Mouse (Mus musculus): ENCODE data around the gene Gm3625. TPM values are rescaled to one million over a fixed set of nuclear protein-coding genes. Genes with fewer than 3 reads are reported as not detected.

The Gm3625 gene
- polyA plus RNA-seq, 1 experiment from 2014 or later: not detected

GRCm38 (mm10) chr12:4593166-4593929 lies 621 bp upstream of the Gm3625 start:
- Histone ChIP-seq H3K4me2 (peak overlapping the region; percentile 85), H3K27me3 (no peaks in the 10 kb centered on the region), H3K36me3 (no peaks in the 10 kb centered on the region), H3K9ac (peak overlapping the region; percentile 58), H3K4me1 (peaks cover 13% of the 10 kb centered on the region), H3K4me3 (peak overlapping the region; percentile 78), H3K9me3 (no peaks in the 10 kb centered on the region), H3K27ac (peak overlapping the region; percentile 75)
- under 1% methylated on average over 72 of the region's 80 CpGs for WGBS
- peak; percentile 88; the same call in 1 of the 2 replicates for ATAC-seq (ENCODE audit: borderline replicate concordance, extremely low read depth, low FRiP score, low TSS enrichment)

- WGBS: 54% methylated on average over 6 of the region's 6 CpGs
Observed at GRCm38 (mm10) chr12:4592025-4592424, 702 bp downstream of the Gm3625 start.

GRCm38 (mm10) chr12:4588603-4589002 lies 4.1 kb downstream of the Gm3625 start:
- 57% methylated on average over 3 of the region's 3 CpGs for WGBS
- Histone ChIP-seq H3K36me3 (no peaks in the 10 kb centered on the region), H3K27me3 (no peaks in the 10 kb centered on the region), H3K9me3 (no peaks in the 10 kb centered on the region), H3K4me2 (no peak overlapping the region), H3K9ac (no peak overlapping the region), H3K27ac (no peak overlapping the region), H3K4me3 (no peak overlapping the region), H3K4me1 (peaks cover 6% of the 10 kb centered on the region)
- no peak for ATAC-seq (ENCODE audit: borderline replicate concordance, extremely low read depth, low FRiP score, low TSS enrichment)

More at GRCm38 (mm10) chr12:4592025-4592424, 702 bp downstream of the Gm3625 start:
- H3K36me3 ChIP-seq: no peaks in the 10 kb centered on the region
- H3K4me3 ChIP-seq: peak overlapping the region; percentile 78
- H3K27me3 ChIP-seq: no peaks in the 10 kb centered on the region
- no peaks in the 10 kb centered on the region for H3K9me3 ChIP-seq
- peak overlapping the region; percentile 85 for H3K4me2 ChIP-seq
- ATAC-seq (ENCODE audit: borderline replicate concordance, extremely low read depth, low FRiP score, low TSS enrichment): no peak
- no peak overlapping the region for H3K9ac ChIP-seq
- peaks cover 13% of the 10 kb centered on the region for H3K4me1 ChIP-seq
- no peak overlapping the region; the same call in 1 of the 2 replicates for H3K27ac ChIP-seq

GRCm38 (mm10) chr12:4587846-4588245 lies 4.9 kb downstream of the Gm3625 start:
- no peak for ATAC-seq (ENCODE audit: borderline replicate concordance, extremely low read depth, low FRiP score, low TSS enrichment)
- no peaks in the 10 kb centered on the region for H3K9me3 ChIP-seq
- no peak overlapping the region for H3K4me2 ChIP-seq
- peaks cover 5% of the 10 kb centered on the region for H3K4me1 ChIP-seq
- 67% methylated on average over 2 of the region's 2 CpGs for WGBS
- no peak overlapping the region for H3K27ac ChIP-seq
- no peak overlapping the region for H3K9ac ChIP-seq
- H3K4me3 ChIP-seq: no peak overlapping the region
- no peaks in the 10 kb centered on the region for H3K27me3 ChIP-seq
- H3K36me3 ChIP-seq: no peaks in the 10 kb centered on the region

- ATAC-seq (ENCODE audit: borderline replicate concordance, extremely low read depth, low FRiP score, low TSS enrichment): no peak
- no peak overlapping the region for H3K4me2 ChIP-seq
- H3K9ac ChIP-seq: no peak overlapping the region
- no peak overlapping the region for H3K27ac ChIP-seq
- H3K4me3 ChIP-seq: no peak overlapping the region
- H3K9me3 ChIP-seq: no peaks in the 10 kb centered on the region
- H3K4me1 ChIP-seq: no peaks in the 10 kb centered on the region
- no peaks in the 10 kb centered on the region for H3K36me3 ChIP-seq
- no peaks in the 10 kb centered on the region for H3K27me3 ChIP-seq
Observed at GRCm38 (mm10) chr12:4582326-4582725, 10.4 kb downstream of the Gm3625 start.

- 83% methylated on average over 4 of the region's 4 CpGs for WGBS
- no peak overlapping the region for H3K4me2 ChIP-seq
- no peaks in the 10 kb centered on the region for H3K36me3 ChIP-seq
- no peaks in the 10 kb centered on the region for H3K4me1 ChIP-seq
- H3K27ac ChIP-seq: no peak overlapping the region
- no peak overlapping the region for H3K9ac ChIP-seq
- no peaks in the 10 kb centered on the region for H3K27me3 ChIP-seq
- H3K9me3 ChIP-seq: no peaks in the 10 kb centered on the region
- no peak overlapping the region for H3K4me3 ChIP-seq
- no peak for ATAC-seq (ENCODE audit: borderline replicate concordance, extremely low read depth, low FRiP score, low TSS enrichment)
Observed at GRCm38 (mm10) chr12:4574065-4574464, 18.7 kb downstream of the Gm3625 start.

GRCm38 (mm10) chr12:4571864-4572263 lies 20.9 kb downstream of the Gm3625 start:
- H3K27ac ChIP-seq: no peak overlapping the region
- 23% methylated on average over 5 of the region's 5 CpGs for WGBS
- H3K27me3 ChIP-seq: no peaks in the 10 kb centered on the region
- H3K4me3 ChIP-seq: no peak overlapping the region
- no peaks in the 10 kb centered on the region for H3K36me3 ChIP-seq
- no peak overlapping the region for H3K4me2 ChIP-seq
- H3K9me3 ChIP-seq: no peaks in the 10 kb centered on the region
- H3K4me1 ChIP-seq: no peaks in the 10 kb centered on the region
- ATAC-seq (ENCODE audit: borderline replicate concordance, extremely low read depth, low FRiP score, low TSS enrichment): 0 out of 2 replicates have a peak, but pooled peaks have one; percentile 52
- H3K9ac ChIP-seq: no peak overlapping the region

GRCm38 (mm10) chr12:4558475-4559279 lies 34.0 kb downstream of the Gm3625 start:
- Histone ChIP-seq H3K36me3 (no peaks in the 10 kb centered on the region), H3K4me1 (peaks cover 16% of the 10 kb centered on the region), H3K27me3 (no peaks in the 10 kb centered on the region), H3K9ac (no peak overlapping the region), H3K4me2 (no peak overlapping the region), H3K27ac (peak overlapping the region; percentile 68), H3K9me3 (no peaks in the 10 kb centered on the region), H3K4me3 (no peak overlapping the region)
- WGBS: 32% methylated on average over 9 of the region's 9 CpGs
- peak; percentile 81 for ATAC-seq (ENCODE audit: borderline replicate concordance, extremely low read depth, low FRiP score, low TSS enrichment)

- no peak overlapping the region for H3K4me3 ChIP-seq
- WGBS: 91% methylated on average over 3 of the region's 3 CpGs
- no peaks in the 10 kb centered on the region for H3K36me3 ChIP-seq
- no peak overlapping the region for H3K4me2 ChIP-seq
- no peak overlapping the region for H3K27ac ChIP-seq
- no peak overlapping the region for H3K9ac ChIP-seq
- ATAC-seq (ENCODE audit: borderline replicate concordance, extremely low read depth, low FRiP score, low TSS enrichment): no peak
- H3K27me3 ChIP-seq: no peaks in the 10 kb centered on the region
- H3K4me1 ChIP-seq: peaks cover 16% of the 10 kb centered on the region
- no peaks in the 10 kb centered on the region for H3K9me3 ChIP-seq
Observed at GRCm38 (mm10) chr12:4558013-4558412, 34.7 kb downstream of the Gm3625 start.

- no peak overlapping the region for H3K9ac ChIP-seq
- H3K4me3 ChIP-seq: no peak overlapping the region
- no peaks in the 10 kb centered on the region for H3K36me3 ChIP-seq
- H3K27me3 ChIP-seq: no peaks in the 10 kb centered on the region
- ATAC-seq (ENCODE audit: borderline replicate concordance, extremely low read depth, low FRiP score, low TSS enrichment): no peak
- 48% methylated on average over 3 of the region's 3 CpGs for WGBS
- H3K4me1 ChIP-seq: peaks cover 16% of the 10 kb centered on the region
- no peak overlapping the region for H3K4me2 ChIP-seq
- H3K9me3 ChIP-seq: no peaks in the 10 kb centered on the region
- H3K27ac ChIP-seq: no peak overlapping the region
Observed at GRCm38 (mm10) chr12:4557436-4557835, 35.3 kb downstream of the Gm3625 start.

GRCm38 (mm10) chr12:4556891-4557290 lies 35.8 kb downstream of the Gm3625 start:
- Histone ChIP-seq H3K4me3 (no peak overlapping the region), H3K9ac (no peak overlapping the region), H3K9me3 (no peaks in the 10 kb centered on the region), H3K4me1 (peaks cover 16% of the 10 kb centered on the region), H3K27me3 (no peaks in the 10 kb centered on the region), H3K4me2 (no peak overlapping the region), H3K27ac (no peak overlapping the region), H3K36me3 (no peaks in the 10 kb centered on the region)
- 85% methylated on average over 9 of the region's 9 CpGs for WGBS
- no peak for ATAC-seq (ENCODE audit: borderline replicate concordance, extremely low read depth, low FRiP score, low TSS enrichment)

GRCm38 (mm10) chr12:4555451-4555850 lies 37.3 kb downstream of the Gm3625 start:
- no peaks in the 10 kb centered on the region for H3K36me3 ChIP-seq
- no peak overlapping the region for H3K9ac ChIP-seq
- ATAC-seq (ENCODE audit: borderline replicate concordance, extremely low read depth, low FRiP score, low TSS enrichment): no peak
- H3K4me3 ChIP-seq: no peak overlapping the region
- peaks cover 16% of the 10 kb centered on the region for H3K4me1 ChIP-seq
- no peak overlapping the region for H3K27ac ChIP-seq
- WGBS: 72% methylated on average over 5 of the region's 6 CpGs
- no peak overlapping the region for H3K4me2 ChIP-seq
- no peaks in the 10 kb centered on the region for H3K9me3 ChIP-seq
- H3K27me3 ChIP-seq: no peaks in the 10 kb centered on the region
